Mouse (Mus musculus) ES-Bruce4 (cell line): ENCODE measurements around the gene Elk1. TPM values are rescaled to one million over a fixed set of nuclear protein-coding genes. Genes with fewer than 3 reads are reported as not detected.

Source experiments
- H3K27ac ChIP-seq: 2 replicates; pipeline ENCODE4 v1.5.1; 2012; ENCODE audit warnings: low read length, inconsistent platforms; ENCODE audit not compliant: insufficient read depth
- H3K27me3 ChIP-seq: 2 replicates; pipeline ENCODE4 v1.6.1; 2012; ENCODE audit warnings: mild to moderate bottlenecking, low read length, inconsistent platforms; ENCODE audit not compliant: control insufficient read depth, poor library complexity, insufficient read depth, severe bottlenecking
- H3K36me3 ChIP-seq: 2 replicates; pipeline ENCODE4 v1.6.1; 2012; ENCODE audit warnings: inconsistent platforms, mild to moderate bottlenecking, low read length, moderate library complexity; ENCODE audit not compliant: control insufficient read depth, poor library complexity, insufficient read depth, severe bottlenecking
- H3K4me1 ChIP-seq: one replicate; pipeline ENCODE4 v1.8.1; 2011; ENCODE audit warnings: low read length; ENCODE audit not compliant: control insufficient read depth, insufficient read depth
- H3K4me3 ChIP-seq: 2 replicates; pipeline ENCODE4 v1.5.1; 2011; ENCODE audit warnings: low read depth, mild to moderate bottlenecking, low read length
- H3K9ac ChIP-seq: 2 replicates; pipeline ENCODE4 v1.6.1; 2012; ENCODE audit warnings: low read depth, mild to moderate bottlenecking, inconsistent platforms; ENCODE audit not compliant: poor library complexity, severe bottlenecking
- H3K9me3 ChIP-seq: replicated peaks from 2 replicates; pipeline ENCODE4 v1.6.1; 2012; ENCODE audit warnings: mild to moderate bottlenecking, low read length, inconsistent platforms; ENCODE audit not compliant: control insufficient read depth, poor library complexity, insufficient read depth, severe bottlenecking
- CTCF ChIP-seq: IDR thresholded peaks from one replicate; pipeline ENCODE4 v1.8.1; 2011; ENCODE audit warnings: low read depth, low read length
- EP300 ChIP-seq: IDR thresholded peaks from 2 replicates; pipeline ENCODE4 v1.6.1; 2011; ENCODE audit warnings: low read depth, low read length; ENCODE audit not compliant: insufficient read depth
- POLR2A ChIP-seq: IDR thresholded peaks from one replicate; pipeline ENCODE4 v1.8.1; 2011; ENCODE audit warnings: low read length; ENCODE audit not compliant: insufficient read depth
- polyA plus RNA-seq: library from polyadenylated mRNA; stranded (reverse); fragments of >200 nt; gene quantifications from 2 replicates; pipeline ENCODE4 v1.2.4, GENCODE M21; 2011; ENCODE audit warnings: low read depth; ENCODE audit not compliant: missing spikeins, insufficient read depth, insufficient read length

The Elk1 gene
- polyA plus RNA-seq, 1 experiment: 20.5 TPM

DNA sequence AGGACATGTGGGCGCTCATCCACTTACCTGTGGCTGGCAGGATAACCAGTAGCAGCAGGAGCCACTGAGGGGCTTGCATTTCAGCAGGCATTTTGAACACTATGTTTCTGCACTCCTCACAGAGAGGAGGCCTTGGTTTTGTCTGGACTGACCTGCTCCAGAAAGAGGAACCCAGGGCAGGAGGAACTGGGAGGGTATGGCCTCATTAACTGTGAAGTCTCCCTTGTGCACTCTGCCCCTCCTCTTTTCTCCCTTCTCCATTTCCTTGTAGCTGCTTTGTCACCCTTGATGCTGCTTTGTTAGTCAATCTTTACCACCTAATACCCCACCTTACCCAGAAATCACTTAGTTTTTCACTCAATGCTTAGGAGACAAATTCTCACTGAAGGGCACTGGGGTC, 19.0 kb downstream of the Elk1 start, which contains the start of gene Cfp:
TSS of gene Cfp (minus strand) at position 192 of the 400 bp plus-strand sequence.
- Histone ChIP-seq H3K4me3 (no peak within 1 kb of the TSS), H3K27me3 (no peaks in the 10 kb centered on the region), H3K27ac (no peak within 1 kb of the TSS; the same call in 1 of the 2 replicates), H3K9me3 (no peaks in the 10 kb centered on the region), H3K9ac (no peak within 1 kb of the TSS), H3K4me1 (peaks cover 6% of the 10 kb centered on the region), H3K36me3 (peaks cover 5% of the 10 kb centered on the region)
- TF ChIP-seq EP300: no peak
- TF ChIP-seq CTCF: no peak
- no peak for TF ChIP-seq POLR2A

DNA sequence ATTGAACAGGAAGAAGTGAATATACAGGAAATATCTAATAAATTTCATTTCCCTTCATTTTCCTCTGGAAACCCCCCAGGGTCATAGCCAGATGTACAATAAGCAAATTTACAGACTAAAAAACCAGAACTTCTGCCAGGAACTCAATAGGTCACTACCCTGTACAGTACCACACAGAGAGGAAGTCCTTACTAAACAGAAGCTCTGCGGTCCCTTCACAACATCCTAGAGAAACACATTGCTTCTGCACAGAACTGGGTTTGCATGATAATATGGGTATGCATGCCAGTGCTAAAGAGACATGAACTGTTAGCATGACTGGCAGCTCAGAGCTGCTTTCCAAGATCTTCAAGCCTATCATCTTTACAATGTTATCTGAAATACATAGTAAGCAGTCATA, 20.5 kb downstream of the Elk1 start:
- Histone ChIP-seq H3K27ac (no peak overlapping the region), H3K4me1 (peaks cover 2% of the 10 kb centered on the region), H3K9ac (no peak overlapping the region), H3K4me3 (no peak overlapping the region), H3K27me3 (no peaks in the 10 kb centered on the region), H3K36me3 (peaks cover 3% of the 10 kb centered on the region; the same call in 1 of the 2 replicates), H3K9me3 (no peaks in the 10 kb centered on the region)
- no peak for TF ChIP-seq CTCF
- TF ChIP-seq POLR2A: no peak
- no peak for TF ChIP-seq EP300

DNA sequence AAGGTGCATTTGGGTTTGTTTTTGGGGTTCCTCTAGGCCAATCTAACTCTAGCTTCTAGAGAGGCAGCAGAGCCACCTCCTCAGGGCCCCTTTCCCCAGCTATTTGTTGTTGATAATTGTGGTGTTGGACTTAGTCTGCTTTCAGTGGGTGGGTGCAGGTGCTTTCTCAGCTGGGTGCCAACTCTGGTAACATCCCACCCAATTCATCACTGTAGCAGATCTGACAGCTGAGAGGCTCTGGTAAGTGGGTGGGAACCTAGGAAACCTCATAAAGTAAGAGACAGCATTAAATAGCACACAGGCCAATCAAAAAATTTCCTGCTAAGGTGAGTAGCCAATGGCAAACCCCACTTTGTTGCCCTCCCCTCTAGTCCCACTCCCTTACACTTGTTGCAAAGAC, 25.4 kb downstream of the Elk1 start:
- Histone ChIP-seq H3K36me3 (0 out of 2 replicates have a peak, but pooled peaks cover 3% of the 10 kb centered on the region), H3K4me1 (no peaks in the 10 kb centered on the region)
- TF ChIP-seq POLR2A: no peak
- no peak for TF ChIP-seq CTCF
- TF ChIP-seq EP300: no peak

DNA sequence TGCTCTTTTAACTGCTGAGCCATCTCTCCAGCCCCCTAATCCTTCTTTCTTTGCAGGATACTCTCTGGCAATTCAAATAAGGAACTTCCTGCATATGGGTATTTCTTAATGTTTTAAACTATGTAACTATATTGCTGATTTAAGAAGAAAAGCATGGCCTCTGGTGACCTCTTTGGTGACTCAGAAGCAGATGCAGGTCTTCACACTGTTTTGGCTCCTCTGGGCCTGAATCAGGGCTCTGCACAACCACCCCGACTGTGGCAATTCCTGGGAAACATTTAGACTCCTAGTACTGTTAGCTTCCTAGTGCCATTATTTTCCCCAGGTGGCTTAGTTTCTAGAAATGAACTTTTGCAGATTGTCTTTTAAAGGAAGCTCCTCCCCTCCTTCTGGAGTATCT, 26.9 kb downstream of the Elk1 start:
- no peak overlapping the region for H3K4me3 ChIP-seq
- TF ChIP-seq EP300 (no peak), CTCF (no peak), POLR2A (no peak)
- H3K9ac ChIP-seq: no peak overlapping the region
- no peaks in the 10 kb centered on the region for H3K9me3 ChIP-seq
- H3K27ac ChIP-seq: no peak overlapping the region
- no peaks in the 10 kb centered on the region for H3K27me3 ChIP-seq
- 0 out of 2 replicates have a peak, but pooled peaks cover 3% of the 10 kb centered on the region for H3K36me3 ChIP-seq
- no peaks in the 10 kb centered on the region for H3K4me1 ChIP-seq

More for the DNA sequence above, 25.4 kb downstream of the Elk1 start:
- no peaks in the 10 kb centered on the region for H3K9me3 ChIP-seq
- no peak overlapping the region for H3K4me3 ChIP-seq
- H3K9ac ChIP-seq: no peak overlapping the region
- no peaks in the 10 kb centered on the region for H3K27me3 ChIP-seq
- no peak overlapping the region for H3K27ac ChIP-seq

DNA sequence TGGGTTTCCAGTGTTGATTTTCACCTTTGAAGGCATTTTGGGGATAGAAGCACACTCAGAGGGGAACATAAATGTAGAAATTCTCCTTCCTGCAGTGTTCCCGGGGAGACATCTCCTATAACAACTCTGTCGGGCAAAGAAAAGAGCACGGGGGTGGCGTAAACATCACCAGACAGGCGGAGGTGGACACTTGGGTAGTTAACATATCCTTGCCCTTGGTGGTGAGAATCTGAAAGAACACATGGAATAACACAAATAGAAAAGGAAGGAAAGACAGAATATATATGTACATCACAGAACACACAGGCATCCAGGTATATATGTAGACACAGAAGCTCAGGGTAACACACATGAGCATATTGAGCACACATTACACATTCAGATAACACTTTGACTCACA, 29.0 kb downstream of the Elk1 start:
- no peak overlapping the region for H3K27ac ChIP-seq
- no peak overlapping the region for H3K4me3 ChIP-seq
- no peaks in the 10 kb centered on the region for H3K4me1 ChIP-seq
- H3K9ac ChIP-seq: no peak overlapping the region
- no peaks in the 10 kb centered on the region for H3K36me3 ChIP-seq
- no peak for TF ChIP-seq POLR2A
- TF ChIP-seq EP300: no peak
- no peak for TF ChIP-seq CTCF
- H3K9me3 ChIP-seq: no peaks in the 10 kb centered on the region
- no peaks in the 10 kb centered on the region for H3K27me3 ChIP-seq

DNA sequence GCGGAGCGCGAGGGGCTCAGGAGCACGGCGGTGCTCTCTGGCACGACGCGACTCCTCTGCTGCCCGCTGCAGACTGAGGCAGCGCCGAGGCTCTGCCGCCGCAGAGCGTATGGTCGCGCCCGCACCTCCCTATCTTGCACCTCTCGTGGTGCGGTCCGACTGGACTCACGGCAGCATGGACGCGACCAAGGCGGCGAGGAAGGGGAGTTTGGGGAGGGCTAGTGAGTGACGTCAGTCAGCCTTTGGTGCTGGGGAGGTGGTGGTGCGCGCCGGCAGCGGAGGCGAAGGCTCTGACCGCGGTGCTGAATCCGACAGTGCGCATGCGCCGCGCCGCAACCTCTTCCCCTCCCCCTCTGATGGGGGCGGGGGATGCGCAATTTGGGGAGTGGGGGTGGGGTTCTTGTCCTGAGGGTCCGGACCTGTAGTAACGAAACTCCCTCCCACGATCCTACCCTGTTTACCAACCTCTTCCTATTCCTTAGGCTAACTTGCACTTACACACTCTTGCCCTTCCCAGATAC, 29.5 kb downstream of the Elk1 start, which contains the start of gene Syn1:
TSS of gene Syn1 (minus strand) at position 161 of the 521 bp plus-strand sequence.
- H3K4me3 ChIP-seq: peak within 1 kb of the TSS; percentile 63
- no peaks in the 10 kb centered on the region for H3K4me1 ChIP-seq
- H3K9ac ChIP-seq: peak within 1 kb of the TSS; percentile 46
- no peak for TF ChIP-seq EP300
- TF ChIP-seq POLR2A: no peak
- no peak for TF ChIP-seq CTCF
- no peaks in the 10 kb centered on the region for H3K9me3 ChIP-seq
- no peaks in the 10 kb centered on the region for H3K27me3 ChIP-seq
- H3K36me3 ChIP-seq: no peaks in the 10 kb centered on the region
- H3K27ac ChIP-seq: no peak within 1 kb of the TSS
